Mouse (Mus musculus): ENCODE measurements around the gene 2010111I01Rik. TPM values are rescaled to one million over a fixed set of nuclear protein-coding genes. Genes with fewer than 3 reads are reported as not detected.

The 2010111I01Rik gene
- total and polyA plus RNA-seq, 2 experiments from 2014 or later: 16.2 to 30.3 TPM

GRCm38 (mm10) chr13:63045504-63046205 is 81.0 kb downstream of the 2010111I01Rik start:
- no peak for ATAC-seq (ENCODE audit: low FRiP score)

DNA sequence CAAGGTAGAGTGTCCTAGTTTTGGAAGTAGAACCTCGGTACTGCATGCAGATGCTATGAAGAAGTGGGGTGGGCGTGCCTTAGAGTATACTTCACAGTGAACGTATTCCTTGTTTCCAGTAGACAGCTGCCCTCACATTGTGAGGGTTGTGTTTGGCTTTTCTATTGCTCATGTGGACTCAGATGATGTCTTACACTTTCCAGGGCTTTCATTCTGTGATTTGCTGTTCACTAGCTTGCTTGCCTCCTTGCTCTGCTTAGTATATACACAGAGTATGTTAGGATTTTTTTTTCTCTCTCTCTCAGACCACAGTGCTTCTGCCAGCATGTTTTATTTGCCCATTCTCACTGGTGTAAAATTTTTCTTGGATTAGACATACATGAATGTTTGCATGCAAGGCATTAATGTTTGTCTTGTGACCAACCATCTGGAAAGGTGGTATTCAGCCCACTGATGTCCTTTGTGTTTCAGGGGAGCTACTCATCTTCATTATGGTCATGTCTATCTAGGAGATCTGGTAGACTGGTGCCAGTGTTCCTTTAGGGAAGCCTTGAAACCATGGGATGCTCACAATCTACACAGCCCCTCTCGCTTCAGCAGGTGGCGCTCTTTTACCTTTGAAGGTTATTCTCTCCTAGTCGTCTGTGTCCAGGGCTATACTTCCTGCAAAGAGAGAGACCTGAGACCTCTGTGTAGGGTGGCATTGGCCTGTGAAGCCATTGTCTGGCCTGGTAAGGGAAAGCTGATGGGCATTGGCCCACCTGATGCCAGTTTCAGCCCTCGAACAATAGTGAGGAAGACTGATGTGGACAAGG is 81.7 kb downstream of the 2010111I01Rik start:
- no peak overlapping the region for H3K27ac ChIP-seq (ENCODE audit: low read depth, low read length)
- ATAC-seq (ENCODE audit: low FRiP score) (peak; percentile 41; the same call in 1 of the 2 replicates), DNase-seq (ENCODE audit: low spot score) (peak; percentile 75)
- WGBS: 45% methylated on average over 7 of the region's 7 CpGs
- no peak overlapping the region for H3K4me3 ChIP-seq (ENCODE audit: low read depth, low read length)
- H3K9me3 ChIP-seq (ENCODE audit: low read length): no peaks in the 10 kb centered on the region
- no peaks in the 10 kb centered on the region for H3K4me1 ChIP-seq (ENCODE audit: insufficient read depth, low read length)
- peak; percentile 77 for TF ChIP-seq CTCF (IDR thresholded peaks at IDR 0.05)
- no peak overlapping the region for H3K4me2 ChIP-seq (ENCODE audit: low read depth, low read length, poor library complexity, severe bottlenecking)
- H3K36me3 ChIP-seq (ENCODE audit: insufficient read depth, low read length): no peaks in the 10 kb centered on the region
- no peaks in the 10 kb centered on the region for H3K27me3 ChIP-seq (ENCODE audit: insufficient read depth, low read length)
- no peak overlapping the region for H3K9ac ChIP-seq (replicated peaks; ENCODE audit: low read length, poor library complexity, severe bottlenecking)

More at GRCm38 (mm10) chr13:63045504-63046205, 81.0 kb downstream of the 2010111I01Rik start:
- Histone ChIP-seq H3K9ac (replicated peaks; ENCODE audit: low read length, poor library complexity, severe bottlenecking) (no peak overlapping the region), H3K9me3 (ENCODE audit: low read length) (no peaks in the 10 kb centered on the region), H3K27me3 (ENCODE audit: insufficient read depth, low read length) (no peaks in the 10 kb centered on the region), H3K4me2 (ENCODE audit: low read depth, low read length, poor library complexity, severe bottlenecking) (no peak overlapping the region), H3K4me1 (ENCODE audit: insufficient read depth, low read length) (no peaks in the 10 kb centered on the region), H3K4me3 (ENCODE audit: low read depth, low read length) (no peak overlapping the region), H3K27ac (ENCODE audit: low read depth, low read length) (no peak overlapping the region), H3K36me3 (ENCODE audit: insufficient read depth, low read length) (no peaks in the 10 kb centered on the region)
- WGBS: 75% methylated on average over 2 of the region's 2 CpGs
- no peak for TF ChIP-seq CTCF (IDR thresholded peaks at IDR 0.05)
- DNase-seq (ENCODE audit: low spot score): no peak

DNA sequence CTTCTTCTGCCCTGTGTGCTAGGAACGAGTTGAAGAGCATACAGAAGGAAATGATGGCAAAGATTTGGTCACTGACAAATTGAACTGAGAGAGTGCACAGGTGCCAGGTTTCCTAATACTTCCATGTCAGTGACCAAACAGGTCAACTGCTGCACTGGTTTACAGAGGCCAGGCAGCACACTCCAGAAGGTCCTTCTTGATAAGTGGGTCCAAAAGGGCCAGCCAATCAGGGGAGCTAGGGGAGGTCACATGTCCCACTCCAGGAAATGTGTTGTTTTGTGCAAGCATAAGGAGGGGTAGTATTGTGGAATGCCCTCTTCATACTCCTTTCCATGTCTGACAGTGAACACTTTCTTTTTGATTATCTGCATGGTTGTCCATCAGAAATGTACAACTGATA is 99.0 kb downstream of the 2010111I01Rik start:
- Histone ChIP-seq H3K9ac (replicated peaks; ENCODE audit: low read length, poor library complexity, severe bottlenecking) (no peak overlapping the region), H3K9me3 (ENCODE audit: low read length) (no peaks in the 10 kb centered on the region), H3K4me3 (ENCODE audit: low read depth, low read length) (no peak overlapping the region), H3K36me3 (ENCODE audit: insufficient read depth, low read length) (peaks cover 6% of the 10 kb centered on the region; the same call in 1 of the 2 replicates), H3K4me2 (ENCODE audit: low read depth, low read length, poor library complexity, severe bottlenecking) (no peak overlapping the region), H3K4me1 (ENCODE audit: insufficient read depth, low read length) (no peaks in the 10 kb centered on the region), H3K27me3 (ENCODE audit: insufficient read depth, low read length) (no peaks in the 10 kb centered on the region), H3K27ac (ENCODE audit: low read depth, low read length) (no peak overlapping the region)
- 91% methylated on average over 1 of the region's 1 CpGs for WGBS
- no peak for TF ChIP-seq CTCF (IDR thresholded peaks at IDR 0.05)
- ATAC-seq (ENCODE audit: low FRiP score): no peak
- no peak for DNase-seq (ENCODE audit: low spot score)

GRCm38 (mm10) chr13:63066607-63067006 is 101.9 kb downstream of the 2010111I01Rik start:
- Histone ChIP-seq H3K9ac (replicated peaks; ENCODE audit: low read length, poor library complexity, severe bottlenecking) (no peak overlapping the region), H3K27me3 (ENCODE audit: insufficient read depth, low read length) (no peaks in the 10 kb centered on the region), H3K4me1 (ENCODE audit: insufficient read depth, low read length) (no peaks in the 10 kb centered on the region), H3K4me3 (ENCODE audit: low read depth, low read length) (no peak overlapping the region), H3K4me2 (ENCODE audit: low read depth, low read length, poor library complexity, severe bottlenecking) (no peak overlapping the region), H3K27ac (ENCODE audit: low read depth, low read length) (no peak overlapping the region), H3K36me3 (ENCODE audit: insufficient read depth, low read length) (no peaks in the 10 kb centered on the region), H3K9me3 (ENCODE audit: low read length) (no peaks in the 10 kb centered on the region)
- no peak for DNase-seq (ENCODE audit: low spot score)
- WGBS: 59% methylated on average over 1 of the region's 1 CpGs
- no peak for TF ChIP-seq CTCF (IDR thresholded peaks at IDR 0.05)
- no peak for ATAC-seq (ENCODE audit: low FRiP score)

DNA sequence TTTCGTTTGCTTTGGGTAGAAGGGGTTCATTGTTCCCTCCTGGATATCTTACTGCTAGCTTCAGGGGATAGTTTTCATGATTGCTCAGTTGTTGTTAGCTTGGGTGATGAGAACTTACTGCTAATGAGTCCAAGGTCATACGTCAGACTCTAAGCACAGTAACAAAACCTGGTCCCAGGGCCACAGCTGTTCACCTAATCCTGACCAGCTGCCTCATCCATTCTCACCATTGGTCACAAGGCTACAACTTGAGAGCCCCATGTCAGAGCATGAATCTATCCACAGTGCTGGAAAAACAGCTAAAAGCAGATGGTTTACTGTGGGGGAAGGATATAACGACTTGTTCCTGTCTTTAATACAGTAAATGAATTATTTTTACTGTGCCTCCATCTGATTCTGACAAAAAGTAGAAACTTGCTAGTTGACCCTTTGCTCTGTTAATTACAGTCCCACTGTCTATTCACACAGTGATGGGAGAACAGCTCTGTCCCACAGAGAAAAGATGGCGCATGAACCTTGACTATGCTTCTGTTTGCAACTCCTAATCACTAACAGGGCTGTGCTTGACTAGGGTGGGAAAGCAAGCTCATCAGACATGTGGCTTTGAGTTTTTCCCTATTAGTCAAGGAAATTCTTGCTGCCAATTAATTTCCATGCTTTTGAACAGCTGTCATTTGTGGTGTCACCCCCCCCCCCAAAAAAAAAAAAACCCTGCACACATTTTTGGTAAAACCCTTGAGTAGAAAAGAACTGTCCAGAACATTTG is 103.9 kb downstream of the 2010111I01Rik start:
- no peak for TF ChIP-seq CTCF (IDR thresholded peaks at IDR 0.05)
- Histone ChIP-seq H3K36me3 (ENCODE audit: insufficient read depth, low read length) (no peaks in the 10 kb centered on the region), H3K4me3 (ENCODE audit: low read depth, low read length) (no peak overlapping the region), H3K9me3 (ENCODE audit: low read length) (no peaks in the 10 kb centered on the region), H3K4me1 (ENCODE audit: insufficient read depth, low read length) (no peaks in the 10 kb centered on the region), H3K4me2 (ENCODE audit: low read depth, low read length, poor library complexity, severe bottlenecking) (no peak overlapping the region), H3K27me3 (ENCODE audit: insufficient read depth, low read length) (no peaks in the 10 kb centered on the region), H3K27ac (ENCODE audit: low read depth, low read length) (no peak overlapping the region), H3K9ac (replicated peaks; ENCODE audit: low read length, poor library complexity, severe bottlenecking) (no peak overlapping the region)
- DNase-seq (ENCODE audit: low spot score): no peak
- WGBS: 86% methylated on average over 4 of the region's 4 CpGs
- ATAC-seq (ENCODE audit: low FRiP score): no peak

Measured in midbrain, postnatal 0 days (tissue).